Mouse (Mus musculus): ENCODE results near the gene Scn8a.

GRCm38 (mm10) chr15:101041966-101042365 lies 172.3 kb downstream of the Scn8a start:
- TF ChIP-seq POLR2A (IDR thresholded peaks at IDR 0.05; ENCODE audit: borderline replicate concordance, insufficient read depth, low read length) (no peak), CTCF (IDR thresholded peaks at IDR 0.05; ENCODE audit: borderline replicate concordance, insufficient read depth, low read depth, low read length) (no peak)

Data from cerebellum, adult 2 months (tissue).